Mouse (Mus musculus): ENCODE results near the gene Bcl2. TPM values are rescaled to one million over a fixed set of nuclear protein-coding genes. Genes with fewer than 3 reads are reported as not detected.

The Bcl2 gene
- polyA plus RNA-seq, 1 experiment from 2014 or later: 8.8 TPM

DNA sequence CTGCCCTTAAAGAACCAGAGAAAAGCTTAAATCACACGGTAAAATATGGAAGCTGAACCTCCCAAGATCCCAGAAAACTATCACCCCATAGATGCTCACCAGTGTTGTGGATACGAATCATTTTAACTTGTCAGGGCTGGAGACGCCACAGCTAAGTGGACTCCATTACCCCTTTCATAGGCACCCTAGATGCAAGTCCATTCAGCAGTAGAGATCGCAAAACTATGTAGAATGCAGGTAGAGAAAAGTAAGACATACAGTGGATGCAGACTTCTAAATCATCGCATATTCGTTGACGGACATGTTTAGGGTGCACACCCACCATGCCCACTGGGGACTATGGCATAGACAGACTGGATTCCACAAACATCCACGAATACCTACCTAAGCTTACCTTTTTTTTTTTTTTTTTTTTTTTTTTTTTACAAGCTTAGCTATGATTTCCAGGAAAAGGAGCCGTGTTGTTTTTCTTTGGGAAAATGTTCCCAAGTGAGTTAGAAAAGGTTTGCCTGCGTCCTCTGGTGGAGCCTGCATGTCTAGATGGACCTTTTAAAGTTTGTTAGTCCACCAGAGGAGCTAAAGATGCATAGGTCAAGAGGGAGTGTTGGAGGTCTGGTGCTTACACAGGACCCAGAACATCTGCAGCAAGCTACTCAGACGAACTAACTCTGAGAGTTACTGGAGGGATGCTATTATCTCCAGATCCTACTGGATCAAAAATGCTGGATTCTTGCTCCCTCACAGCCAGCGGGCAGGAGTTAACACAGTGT is 2.5 kb downstream of the Bcl2 start:
- peak overlapping the region; percentile 100 for H3K4me2 ChIP-seq
- H3K9me3 ChIP-seq (replicated peaks): no peaks in the 10 kb centered on the region
- no peaks in the 10 kb centered on the region for H3K27me3 ChIP-seq (replicated peaks)
- peaks cover 31% of the 10 kb centered on the region for H3K4me1 ChIP-seq (replicated peaks)
- no peak for ATAC-seq (ENCODE audit: insufficient number of reproducible peaks, low FRiP score)
- WGBS: 58% methylated on average over 12 of the region's 12 CpGs
- peak overlapping the region; percentile 79 for H3K9ac ChIP-seq
- H3K27ac ChIP-seq (ENCODE audit: poor library complexity, severe bottlenecking): no peak overlapping the region
- H3K36me3 ChIP-seq: no peaks in the 10 kb centered on the region
- H3K4me3 ChIP-seq: peak overlapping the region; percentile 83

GRCm38 (mm10) chr1:106710202-106710601 is 3.9 kb downstream of the Bcl2 start:
- no peak overlapping the region for H3K4me3 ChIP-seq
- whole genome bisulfite sequencing: 61% methylated on average over 7 of the region's 7 CpGs
- H3K4me2 ChIP-seq: no peak overlapping the region

GRCm38 (mm10) chr1:106707036-106707880 is 6.8 kb downstream of the Bcl2 start:
- Histone ChIP-seq H3K27ac (ENCODE audit: poor library complexity, severe bottlenecking) (no peak overlapping the region), H3K9me3 (replicated peaks) (no peaks in the 10 kb centered on the region), H3K4me1 (replicated peaks) (peaks cover 31% of the 10 kb centered on the region), H3K36me3 (no peaks in the 10 kb centered on the region), H3K27me3 (replicated peaks) (no peaks in the 10 kb centered on the region), H3K4me2 (no peak overlapping the region), H3K4me3 (no peak overlapping the region), H3K9ac (no peak overlapping the region)
- no peak for ATAC-seq (ENCODE audit: insufficient number of reproducible peaks, low FRiP score)
- WGBS: 73% methylated on average over 6 of the region's 6 CpGs

More at GRCm38 (mm10) chr1:106710202-106710601, 3.9 kb downstream of the Bcl2 start:
- no peak overlapping the region for H3K9ac ChIP-seq
- no peaks in the 10 kb centered on the region for H3K9me3 ChIP-seq (replicated peaks)
- no peak overlapping the region for H3K27ac ChIP-seq (ENCODE audit: poor library complexity, severe bottlenecking)
- H3K4me1 ChIP-seq (replicated peaks): peaks cover 31% of the 10 kb centered on the region
- H3K27me3 ChIP-seq (replicated peaks): no peaks in the 10 kb centered on the region
- ATAC-seq (ENCODE audit: insufficient number of reproducible peaks, low FRiP score): no peak
- no peaks in the 10 kb centered on the region for H3K36me3 ChIP-seq

- 49% methylated on average over 3 of the region's 3 CpGs for WGBS
- Histone ChIP-seq H3K27ac (ENCODE audit: poor library complexity, severe bottlenecking) (0 out of 2 replicates have a peak overlapping the region, but pooled peaks have one; percentile 0), H3K4me2 (no peak overlapping the region), H3K36me3 (no peaks in the 10 kb centered on the region), H3K4me3 (no peak overlapping the region), H3K9ac (no peak overlapping the region), H3K27me3 (replicated peaks) (no peaks in the 10 kb centered on the region), H3K4me1 (replicated peaks) (peaks cover 24% of the 10 kb centered on the region), H3K9me3 (replicated peaks) (no peaks in the 10 kb centered on the region)
- ATAC-seq (ENCODE audit: insufficient number of reproducible peaks, low FRiP score): no peak
Observed at GRCm38 (mm10) chr1:106703183-106703582, 10.9 kb downstream of the Bcl2 start.

- ATAC-seq (ENCODE audit: insufficient number of reproducible peaks, low FRiP score): no peak
- WGBS: 41% methylated on average over 4 of the region's 4 CpGs
- Histone ChIP-seq H3K4me2 (no peak overlapping the region), H3K4me1 (replicated peaks) (peaks cover 27% of the 10 kb centered on the region), H3K4me3 (no peak overlapping the region), H3K9me3 (replicated peaks) (no peaks in the 10 kb centered on the region), H3K27ac (ENCODE audit: poor library complexity, severe bottlenecking) (0 out of 2 replicates have a peak overlapping the region, but pooled peaks have one; percentile 0), H3K36me3 (no peaks in the 10 kb centered on the region), H3K27me3 (replicated peaks) (no peaks in the 10 kb centered on the region), H3K9ac (no peak overlapping the region)
Observed at GRCm38 (mm10) chr1:106702471-106703175, 11.5 kb downstream of the Bcl2 start.

DNA sequence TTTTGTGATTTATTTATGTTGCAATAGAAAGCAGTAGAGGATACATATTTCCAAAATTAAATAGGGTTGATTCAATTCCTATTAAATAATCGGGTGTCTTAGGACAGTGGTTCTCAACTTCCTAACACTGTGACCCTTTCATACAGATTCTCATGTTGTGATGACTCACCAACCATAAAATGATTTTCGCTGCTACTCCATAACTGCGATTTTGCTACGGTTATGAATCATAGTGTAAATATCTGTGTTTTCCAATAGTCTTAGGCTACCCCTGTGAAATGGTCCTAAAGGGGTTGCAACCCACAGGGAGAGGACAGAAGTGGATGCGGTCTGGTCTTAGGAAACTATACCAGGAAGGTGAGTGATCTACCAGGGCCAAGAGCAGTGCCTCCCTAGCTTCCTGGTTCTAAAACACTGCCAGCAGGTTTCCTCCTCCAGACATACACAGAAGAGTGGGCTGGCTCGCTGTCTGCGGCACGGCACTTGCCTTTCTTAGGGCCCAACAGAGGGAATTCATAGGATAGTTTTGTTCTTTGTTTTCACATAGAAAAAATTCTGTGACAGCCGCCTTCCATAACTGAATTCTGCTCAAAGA is 13.5 kb downstream of the Bcl2 start:
- 89% methylated on average over 9 of the region's 9 CpGs for WGBS
- no peak for ATAC-seq (ENCODE audit: insufficient number of reproducible peaks, low FRiP score)
- Histone ChIP-seq H3K36me3 (no peaks in the 10 kb centered on the region), H3K9me3 (replicated peaks) (no peaks in the 10 kb centered on the region), H3K27ac (ENCODE audit: poor library complexity, severe bottlenecking) (no peak overlapping the region), H3K4me3 (no peak overlapping the region), H3K4me2 (no peak overlapping the region), H3K9ac (no peak overlapping the region), H3K27me3 (replicated peaks) (no peaks in the 10 kb centered on the region), H3K4me1 (replicated peaks) (peaks cover 31% of the 10 kb centered on the region)

- H3K27ac ChIP-seq (ENCODE audit: poor library complexity, severe bottlenecking): no peak overlapping the region
- 84% methylated on average over 5 of the region's 5 CpGs for WGBS
- no peaks in the 10 kb centered on the region for H3K27me3 ChIP-seq (replicated peaks)
- no peak overlapping the region for H3K4me3 ChIP-seq
- ATAC-seq (ENCODE audit: insufficient number of reproducible peaks, low FRiP score): no peak
- peaks cover 33% of the 10 kb centered on the region for H3K4me1 ChIP-seq (replicated peaks)
- no peaks in the 10 kb centered on the region for H3K36me3 ChIP-seq
- H3K9ac ChIP-seq: no peak overlapping the region
- no peaks in the 10 kb centered on the region for H3K9me3 ChIP-seq (replicated peaks)
- no peak overlapping the region for H3K4me2 ChIP-seq
Observed at GRCm38 (mm10) chr1:106696472-106696871, 17.6 kb downstream of the Bcl2 start.

DNA sequence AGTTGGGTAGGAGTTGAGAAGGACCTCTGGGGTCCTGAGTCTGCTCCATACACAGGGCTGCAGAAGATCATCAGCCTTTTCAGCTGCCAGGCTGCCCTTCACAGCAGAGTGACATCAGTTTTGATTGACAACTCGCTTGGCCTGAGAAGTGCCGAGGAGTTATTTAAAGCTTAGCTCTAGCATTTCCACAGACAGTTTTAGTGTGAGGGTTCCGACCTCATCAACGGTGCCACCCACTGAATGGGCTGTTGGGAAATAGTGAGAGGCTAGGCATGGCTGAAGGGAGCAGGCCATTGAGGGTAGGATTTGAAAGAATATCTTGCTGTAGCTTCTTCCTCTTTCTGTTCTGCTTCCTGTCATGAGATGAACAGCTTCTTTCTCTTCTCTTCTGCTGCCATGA is 18.4 kb downstream of the Bcl2 start:
- 41% methylated on average over 4 of the region's 4 CpGs for WGBS
- Histone ChIP-seq H3K27ac (ENCODE audit: poor library complexity, severe bottlenecking) (peak overlapping the region; percentile 55), H3K9me3 (replicated peaks) (no peaks in the 10 kb centered on the region), H3K4me2 (no peak overlapping the region), H3K4me1 (replicated peaks) (peaks cover 29% of the 10 kb centered on the region), H3K27me3 (replicated peaks) (no peaks in the 10 kb centered on the region), H3K4me3 (no peak overlapping the region), H3K36me3 (no peaks in the 10 kb centered on the region), H3K9ac (no peak overlapping the region)
- ATAC-seq (ENCODE audit: insufficient number of reproducible peaks, low FRiP score): no peak

GRCm38 (mm10) chr1:106694316-106694715 is 19.8 kb downstream of the Bcl2 start:
- no peaks in the 10 kb centered on the region for H3K36me3 ChIP-seq
- WGBS: 63% methylated on average over 6 of the region's 6 CpGs

DNA sequence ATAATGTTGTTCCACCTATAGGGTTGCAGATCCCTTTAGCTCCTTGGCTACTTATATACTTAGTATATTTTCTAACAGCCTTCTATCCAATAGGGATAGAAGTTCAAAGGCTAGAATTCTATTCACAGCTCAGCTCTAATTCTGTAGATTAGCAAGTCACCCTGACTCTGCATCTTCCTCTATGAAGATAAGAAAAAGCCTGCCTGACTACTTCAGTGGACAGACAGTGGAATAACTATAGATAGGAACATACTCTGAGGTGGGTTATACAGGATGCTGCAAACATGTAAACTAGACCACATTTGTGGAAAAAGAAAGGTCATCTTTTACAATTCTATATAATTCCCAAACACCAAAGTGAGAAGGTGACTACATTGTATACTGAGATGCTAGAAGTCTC is 21.5 kb downstream of the Bcl2 start:
- H3K9ac ChIP-seq: no peak overlapping the region
- no peaks in the 10 kb centered on the region for H3K36me3 ChIP-seq
- H3K4me1 ChIP-seq (replicated peaks): peaks cover 29% of the 10 kb centered on the region
- H3K4me3 ChIP-seq: no peak overlapping the region
- H3K27me3 ChIP-seq (replicated peaks): no peaks in the 10 kb centered on the region
- H3K9me3 ChIP-seq (replicated peaks): no peaks in the 10 kb centered on the region
- no peak for ATAC-seq (ENCODE audit: insufficient number of reproducible peaks, low FRiP score)
- no peak overlapping the region for H3K27ac ChIP-seq (ENCODE audit: poor library complexity, severe bottlenecking)
- no peak overlapping the region for H3K4me2 ChIP-seq

More at GRCm38 (mm10) chr1:106694316-106694715, 19.8 kb downstream of the Bcl2 start:
- H3K9ac ChIP-seq: no peak overlapping the region
- no peak overlapping the region for H3K4me2 ChIP-seq
- no peak for ATAC-seq (ENCODE audit: insufficient number of reproducible peaks, low FRiP score)
- peaks cover 26% of the 10 kb centered on the region for H3K4me1 ChIP-seq (replicated peaks)
- H3K9me3 ChIP-seq (replicated peaks): no peaks in the 10 kb centered on the region
- no peak overlapping the region for H3K4me3 ChIP-seq
- no peaks in the 10 kb centered on the region for H3K27me3 ChIP-seq (replicated peaks)
- no peak overlapping the region for H3K27ac ChIP-seq (ENCODE audit: poor library complexity, severe bottlenecking)
